Mouse (Mus musculus): Measurements from ENCODE around the gene Ssh2. TPM values are rescaled to one million over a fixed set of nuclear protein-coding genes. Genes with fewer than 3 reads are reported as not detected.

The Ssh2 gene
- polyA plus RNA-seq, 1 experiment from 2014 or later = 12.1 TPM

GRCm38 (mm10) chr11:77500361-77501325, 284.6 kb downstream of the Ssh2 start:
- H3K9ac ChIP-seq (ENCODE audit: low read depth, low read length) = no peak overlapping the region
- no peak for ATAC-seq (replicated peaks; ENCODE audit: low FRiP score)
- H3K9me3 ChIP-seq (ENCODE audit: control insufficient read depth, low read length) = no peaks in the 10 kb centered on the region
- 86% methylated on average over 17 of the region's 17 CpGs for WGBS
- H3K27me3 ChIP-seq (replicated peaks; ENCODE audit: control insufficient read depth, insufficient read depth, low read length) = no peaks in the 10 kb centered on the region
- peaks cover 45% of the 10 kb centered on the region for H3K36me3 ChIP-seq (ENCODE audit: control insufficient read depth, insufficient read depth, low read length)
- H3K4me1 ChIP-seq (replicated peaks; ENCODE audit: control insufficient read depth, insufficient read depth, low read length) = peaks cover 24% of the 10 kb centered on the region
- H3K27ac ChIP-seq (ENCODE audit: low read depth, low read length) = no peak overlapping the region
- no peak overlapping the region for H3K4me2 ChIP-seq
- no peak for DNase-seq (ENCODE audit: low spot score)
- no peak overlapping the region for H3K4me3 ChIP-seq (ENCODE audit: low read depth, low read length)

GRCm38 (mm10) chr11:77501392-77501791, 285.3 kb downstream of the Ssh2 start:
- WGBS = 32% methylated on average over 5 of the region's 5 CpGs
- Histone ChIP-seq H3K27ac (ENCODE audit: low read depth, low read length) (no peak overlapping the region), H3K9me3 (ENCODE audit: control insufficient read depth, low read length) (no peaks in the 10 kb centered on the region), H3K36me3 (ENCODE audit: control insufficient read depth, insufficient read depth, low read length) (peaks cover 52% of the 10 kb centered on the region), H3K4me1 (replicated peaks; ENCODE audit: control insufficient read depth, insufficient read depth, low read length) (peaks cover 19% of the 10 kb centered on the region), H3K4me3 (ENCODE audit: low read depth, low read length) (no peak overlapping the region), H3K27me3 (replicated peaks; ENCODE audit: control insufficient read depth, insufficient read depth, low read length) (no peaks in the 10 kb centered on the region), H3K4me2 (no peak overlapping the region), H3K9ac (ENCODE audit: low read depth, low read length) (no peak overlapping the region)
- DNase-seq (ENCODE audit: low spot score) (no peak), ATAC-seq (replicated peaks; ENCODE audit: low FRiP score) (no peak)

DNA sequence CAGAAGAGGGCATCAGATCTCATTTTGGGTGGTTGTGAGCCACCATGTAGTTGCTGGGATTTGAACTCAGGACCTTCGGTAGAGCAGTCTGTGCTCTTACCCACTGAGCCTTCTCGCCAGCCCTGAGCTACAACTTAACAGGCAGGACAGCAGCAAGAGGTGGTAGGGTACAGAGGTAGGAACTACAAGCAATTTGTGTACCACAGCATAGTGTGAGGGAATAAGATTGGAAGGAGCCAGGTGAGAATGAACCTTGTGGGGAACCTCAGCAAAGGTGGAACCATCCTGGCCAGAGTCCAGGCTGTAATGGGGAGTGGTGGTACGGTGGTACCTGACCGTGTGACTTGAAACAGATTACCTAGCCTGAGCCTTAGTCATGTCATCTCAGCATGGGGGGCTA, 285.9 kb downstream of the Ssh2 start:
- H3K9ac ChIP-seq (ENCODE audit: low read depth, low read length) = no peak overlapping the region
- WGBS = 88% methylated on average over 4 of the region's 4 CpGs
- H3K27me3 ChIP-seq (replicated peaks; ENCODE audit: control insufficient read depth, insufficient read depth, low read length) = no peaks in the 10 kb centered on the region
- no peaks in the 10 kb centered on the region for H3K9me3 ChIP-seq (ENCODE audit: control insufficient read depth, low read length)
- no peak overlapping the region for H3K4me3 ChIP-seq (ENCODE audit: low read depth, low read length)
- peaks cover 58% of the 10 kb centered on the region for H3K36me3 ChIP-seq (ENCODE audit: control insufficient read depth, insufficient read depth, low read length)
- H3K4me2 ChIP-seq = no peak overlapping the region
- peaks cover 15% of the 10 kb centered on the region for H3K4me1 ChIP-seq (replicated peaks; ENCODE audit: control insufficient read depth, insufficient read depth, low read length)
- ATAC-seq (replicated peaks; ENCODE audit: low FRiP score) (no peak), DNase-seq (ENCODE audit: low spot score) (no peak)
- H3K27ac ChIP-seq (ENCODE audit: low read depth, low read length) = no peak overlapping the region

DNA sequence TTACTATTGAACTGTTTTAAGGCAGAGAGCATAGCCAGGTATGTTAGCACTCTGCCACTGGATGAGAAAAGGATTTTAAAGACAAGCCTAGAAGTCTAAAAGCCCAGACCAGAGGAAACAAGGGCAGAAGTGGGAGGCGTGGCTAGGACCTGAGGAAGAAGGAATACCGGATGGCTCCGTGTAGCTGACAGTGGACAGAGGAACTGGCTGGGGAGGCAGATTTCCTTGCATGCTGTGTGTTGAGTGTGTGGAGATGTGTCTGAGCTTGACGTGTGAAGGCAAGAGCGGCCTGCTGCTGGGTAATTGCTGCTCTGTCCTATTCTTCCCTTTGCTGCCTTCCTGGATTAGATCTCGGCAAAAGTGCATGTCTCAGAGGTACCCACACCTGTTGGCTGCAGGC, 286.4 kb downstream of the Ssh2 start:
- H3K4me1 ChIP-seq (replicated peaks; ENCODE audit: control insufficient read depth, insufficient read depth, low read length) = peaks cover 10% of the 10 kb centered on the region
- H3K27ac ChIP-seq (ENCODE audit: low read depth, low read length) = no peak overlapping the region
- no peak overlapping the region for H3K4me2 ChIP-seq
- 87% methylated on average over 6 of the region's 6 CpGs for WGBS
- no peaks in the 10 kb centered on the region for H3K27me3 ChIP-seq (replicated peaks; ENCODE audit: control insufficient read depth, insufficient read depth, low read length)
- ATAC-seq (replicated peaks; ENCODE audit: low FRiP score) = no peak
- H3K4me3 ChIP-seq (ENCODE audit: low read depth, low read length) = no peak overlapping the region
- DNase-seq (ENCODE audit: low spot score) = no peak
- H3K9me3 ChIP-seq (ENCODE audit: control insufficient read depth, low read length) = no peaks in the 10 kb centered on the region
- peaks cover 60% of the 10 kb centered on the region for H3K36me3 ChIP-seq (ENCODE audit: control insufficient read depth, insufficient read depth, low read length)
- no peak overlapping the region for H3K9ac ChIP-seq (ENCODE audit: low read depth, low read length)

- 67% methylated on average over 3 of the region's 3 CpGs for WGBS
- no peak overlapping the region for H3K4me3 ChIP-seq (ENCODE audit: low read depth, low read length)
- DNase-seq (ENCODE audit: low spot score) (no peak), ATAC-seq (replicated peaks; ENCODE audit: low FRiP score) (no peak)
- no peaks in the 10 kb centered on the region for H3K27me3 ChIP-seq (replicated peaks; ENCODE audit: control insufficient read depth, insufficient read depth, low read length)
- H3K9me3 ChIP-seq (ENCODE audit: control insufficient read depth, low read length) = no peaks in the 10 kb centered on the region
- no peak overlapping the region for H3K9ac ChIP-seq (ENCODE audit: low read depth, low read length)
- H3K36me3 ChIP-seq (ENCODE audit: control insufficient read depth, insufficient read depth, low read length) = peaks cover 60% of the 10 kb centered on the region
- H3K27ac ChIP-seq (ENCODE audit: low read depth, low read length) = no peak overlapping the region
- H3K4me1 ChIP-seq (replicated peaks; ENCODE audit: control insufficient read depth, insufficient read depth, low read length) = peaks cover 5% of the 10 kb centered on the region
- H3K4me2 ChIP-seq = no peak overlapping the region
Observed at GRCm38 (mm10) chr11:77503511-77503910, 287.4 kb downstream of the Ssh2 start.

- H3K36me3 ChIP-seq (ENCODE audit: control insufficient read depth, insufficient read depth, low read length) = peaks cover 57% of the 10 kb centered on the region
- H3K27ac ChIP-seq (ENCODE audit: low read depth, low read length) = no peak overlapping the region
- whole genome bisulfite sequencing = 87% methylated on average over 19 of the region's 19 CpGs
Observed at GRCm38 (mm10) chr11:77504377-77504776, 288.3 kb downstream of the Ssh2 start.

GRCm38 (mm10) chr11:77505291-77505980, 289.3 kb downstream of the Ssh2 start:
- no peak overlapping the region for H3K4me2 ChIP-seq
- DNase-seq (ENCODE audit: low spot score) = no peak
- no peaks in the 10 kb centered on the region for H3K9me3 ChIP-seq (ENCODE audit: control insufficient read depth, low read length)
- no peak overlapping the region for H3K27ac ChIP-seq (ENCODE audit: low read depth, low read length)
- peaks cover 5% of the 10 kb centered on the region for H3K4me1 ChIP-seq (replicated peaks; ENCODE audit: control insufficient read depth, insufficient read depth, low read length)
- no peak overlapping the region for H3K9ac ChIP-seq (ENCODE audit: low read depth, low read length)
- no peak for ATAC-seq (replicated peaks; ENCODE audit: low FRiP score)
- H3K4me3 ChIP-seq (ENCODE audit: low read depth, low read length) = no peak overlapping the region
- peaks cover 49% of the 10 kb centered on the region for H3K36me3 ChIP-seq (ENCODE audit: control insufficient read depth, insufficient read depth, low read length)
- WGBS = 89% methylated on average over 22 of the region's 22 CpGs
- H3K27me3 ChIP-seq (replicated peaks; ENCODE audit: control insufficient read depth, insufficient read depth, low read length) = no peaks in the 10 kb centered on the region

More at GRCm38 (mm10) chr11:77504377-77504776, 288.3 kb downstream of the Ssh2 start:
- no peak for ATAC-seq (replicated peaks; ENCODE audit: low FRiP score)
- Histone ChIP-seq H3K4me1 (replicated peaks; ENCODE audit: control insufficient read depth, insufficient read depth, low read length) (peaks cover 5% of the 10 kb centered on the region), H3K9ac (ENCODE audit: low read depth, low read length) (no peak overlapping the region), H3K4me3 (ENCODE audit: low read depth, low read length) (no peak overlapping the region), H3K27me3 (replicated peaks; ENCODE audit: control insufficient read depth, insufficient read depth, low read length) (no peaks in the 10 kb centered on the region), H3K4me2 (no peak overlapping the region), H3K9me3 (ENCODE audit: control insufficient read depth, low read length) (no peaks in the 10 kb centered on the region)
- no peak for DNase-seq (ENCODE audit: low spot score)

GRCm38 (mm10) chr11:77506273-77506672, 290.2 kb downstream of the Ssh2 start:
- no peak overlapping the region for H3K4me3 ChIP-seq (ENCODE audit: low read depth, low read length)
- H3K9me3 ChIP-seq (ENCODE audit: control insufficient read depth, low read length) = no peaks in the 10 kb centered on the region
- no peak for DNase-seq (ENCODE audit: low spot score)
- no peak overlapping the region for H3K27ac ChIP-seq (ENCODE audit: low read depth, low read length)
- ATAC-seq (replicated peaks; ENCODE audit: low FRiP score) = no peak
- H3K27me3 ChIP-seq (replicated peaks; ENCODE audit: control insufficient read depth, insufficient read depth, low read length) = no peaks in the 10 kb centered on the region
- 88% methylated on average over 14 of the region's 14 CpGs for WGBS
- no peak overlapping the region for H3K4me2 ChIP-seq
- H3K36me3 ChIP-seq (ENCODE audit: control insufficient read depth, insufficient read depth, low read length) = peaks cover 47% of the 10 kb centered on the region
- H3K4me1 ChIP-seq (replicated peaks; ENCODE audit: control insufficient read depth, insufficient read depth, low read length) = peaks cover 5% of the 10 kb centered on the region
- no peak overlapping the region for H3K9ac ChIP-seq (ENCODE audit: low read depth, low read length)

All from liver, embryonic 11.5 days (tissue).